Mouse (Mus musculus): Measurements from ENCODE around the gene Gtf2h5. TPM values are rescaled to one million over a fixed set of nuclear protein-coding genes. Genes with fewer than 3 reads are reported as not detected.

Gtf2h5 gene
- 183 and 184 TPM in 2 replicates for polyA plus RNA-seq (2014; fragmentation: Nextera tagmentation; extraction: Ambion mirVana)

DNA sequence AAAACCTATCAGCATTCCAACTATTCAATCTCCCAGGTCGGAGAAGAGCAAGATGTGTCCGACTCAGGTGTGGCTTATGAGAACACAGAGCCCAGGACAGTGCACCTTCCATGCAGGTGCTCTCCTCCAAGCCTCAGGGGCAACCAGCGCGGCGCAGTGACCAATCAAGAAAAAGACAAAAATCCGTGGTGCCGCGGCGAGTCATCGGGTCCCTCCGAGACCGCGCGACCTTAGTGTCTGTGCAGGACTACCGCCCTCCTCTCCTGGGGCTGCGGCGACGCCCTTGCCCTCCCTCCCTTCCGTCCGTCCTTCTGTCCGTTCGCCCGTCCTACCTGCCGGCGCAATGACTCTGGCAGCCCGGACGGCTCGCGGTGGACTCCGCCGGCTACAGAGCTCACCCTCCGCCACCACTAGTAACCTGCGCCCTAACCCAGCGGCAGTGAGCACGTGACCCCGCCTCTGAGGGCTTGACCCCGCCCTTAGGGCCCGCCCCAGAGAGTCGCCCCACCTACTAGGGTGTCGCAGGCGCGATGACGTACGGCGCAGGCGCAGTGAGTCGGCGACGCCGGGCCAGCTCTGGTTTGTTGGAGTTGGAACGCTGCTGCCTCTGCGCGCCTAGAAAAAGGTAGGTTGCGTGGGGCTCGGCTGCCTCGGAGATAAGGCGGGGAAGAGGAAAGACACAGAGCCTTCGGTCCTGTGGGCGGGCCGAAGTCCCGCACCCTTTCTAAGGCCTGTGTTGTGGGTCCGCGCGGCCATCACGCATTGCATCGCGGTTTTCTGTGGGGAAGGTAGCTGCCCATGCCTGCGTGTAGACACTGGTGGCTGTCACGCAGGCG, at the start of gene Gtf2h5, which contains the start of gene Serac1:
Gene Gtf2h5 (plus strand): TSS at position 500 of the 836 bp plus-strand sequence.
Gene Serac1 (minus strand): TSS at position 455 of the 836 bp plus-strand sequence.
- no peak for TF ChIP-seq CTCF (IDR thresholded peaks at IDR 0.05; ENCODE audit: low read depth)
- peaks cover 21% of the 10 kb centered on the region for H3K36me3 ChIP-seq (ENCODE audit: insufficient read depth)
- peak; percentile 98 for ATAC-seq (ENCODE audit: insufficient read depth)

DNA sequence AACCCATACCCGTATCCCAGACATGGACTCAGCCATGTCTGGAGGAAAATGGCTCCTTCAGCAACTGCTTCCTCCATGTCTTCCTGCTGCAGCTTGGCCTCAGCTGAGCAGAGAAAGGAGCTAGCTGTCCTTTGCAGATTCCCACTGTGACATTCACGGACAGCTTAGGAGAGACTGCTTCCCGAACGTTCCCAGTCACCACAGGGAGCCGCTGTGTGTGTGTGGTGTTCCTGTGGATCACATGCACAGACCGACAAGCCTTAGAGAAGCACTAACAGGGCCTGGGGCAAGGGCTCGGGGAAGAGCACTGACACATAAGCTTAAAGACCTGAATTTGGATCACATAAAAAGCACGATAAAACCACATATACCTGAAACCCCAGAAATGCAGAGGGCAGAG, 43.9 kb upstream of the Gtf2h5 start:
- Histone ChIP-seq H3K4me2 (no peak overlapping the region), H3K9me3 (ENCODE audit: low read depth, low read length) (no peaks in the 10 kb centered on the region), H3K4me3 (ENCODE audit: low read depth, low read length) (no peak overlapping the region), H3K36me3 (ENCODE audit: insufficient read depth) (no peaks in the 10 kb centered on the region), H3K9ac (no peak overlapping the region), H3K27me3 (ENCODE audit: insufficient read depth, low read length) (no peaks in the 10 kb centered on the region), H3K27ac (ENCODE audit: low read depth) (no peak overlapping the region), H3K4me1 (ENCODE audit: insufficient read depth) (no peaks in the 10 kb centered on the region)
- DNase-seq: no peak
- no peak for ATAC-seq (ENCODE audit: insufficient read depth)
- 55% methylated on average over 8 of the region's 8 CpGs for WGBS
- no peak for TF ChIP-seq CTCF (IDR thresholded peaks at IDR 0.05; ENCODE audit: low read depth)

More for the DNA sequence above, at the start of gene Gtf2h5, which contains the start of gene Serac1:
- H3K9ac ChIP-seq: peak within 1 kb of the TSS; percentile 93
- DNase-seq: peak; percentile 98
- H3K9me3 ChIP-seq (ENCODE audit: low read depth, low read length): no peaks in the 10 kb centered on the region
- H3K4me1 ChIP-seq (ENCODE audit: insufficient read depth): no peaks in the 10 kb centered on the region
- no peaks in the 10 kb centered on the region for H3K27me3 ChIP-seq (ENCODE audit: insufficient read depth, low read length)
- WGBS: under 1% methylated on average over 70 of the region's 70 CpGs
- peak within 1 kb of the TSS; percentile 91 for H3K27ac ChIP-seq (ENCODE audit: low read depth)
- H3K4me2 ChIP-seq: peak within 1 kb of the TSS; percentile 87
- peak within 1 kb of the TSS; percentile 83 for H3K4me3 ChIP-seq (ENCODE audit: low read depth, low read length)

DNA sequence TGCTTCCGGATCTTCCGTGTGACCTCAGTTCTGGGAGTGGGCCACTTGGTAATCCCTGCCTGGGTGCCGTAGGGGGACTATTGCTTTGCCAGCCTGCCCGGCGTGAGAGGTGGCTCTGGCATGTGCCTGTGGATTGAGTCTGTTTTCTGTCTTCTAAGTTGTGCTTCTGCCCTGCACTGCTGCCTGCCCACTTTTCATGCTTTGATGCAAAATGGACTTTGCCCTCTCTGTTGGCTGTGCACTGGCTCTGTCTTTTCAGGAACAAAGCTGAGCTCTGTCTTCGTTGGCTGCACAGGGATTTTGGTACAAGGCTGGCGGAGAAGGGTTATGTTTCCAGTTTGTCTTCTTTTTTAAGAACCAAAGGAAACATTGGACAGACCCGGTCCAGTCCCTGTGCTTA, 43.1 kb upstream of the Gtf2h5 start:
- DNase-seq (no peak), ATAC-seq (ENCODE audit: insufficient read depth) (no peak)
- Histone ChIP-seq H3K4me2 (no peak overlapping the region), H3K9ac (no peak overlapping the region), H3K36me3 (ENCODE audit: insufficient read depth) (no peaks in the 10 kb centered on the region), H3K4me3 (ENCODE audit: low read depth, low read length) (no peak overlapping the region), H3K9me3 (ENCODE audit: low read depth, low read length) (no peaks in the 10 kb centered on the region), H3K27me3 (ENCODE audit: insufficient read depth, low read length) (no peaks in the 10 kb centered on the region), H3K27ac (ENCODE audit: low read depth) (no peak overlapping the region), H3K4me1 (ENCODE audit: insufficient read depth) (no peaks in the 10 kb centered on the region)
- no peak for TF ChIP-seq CTCF (IDR thresholded peaks at IDR 0.05; ENCODE audit: low read depth)
- WGBS: 89% methylated on average over 8 of the region's 8 CpGs

DNA sequence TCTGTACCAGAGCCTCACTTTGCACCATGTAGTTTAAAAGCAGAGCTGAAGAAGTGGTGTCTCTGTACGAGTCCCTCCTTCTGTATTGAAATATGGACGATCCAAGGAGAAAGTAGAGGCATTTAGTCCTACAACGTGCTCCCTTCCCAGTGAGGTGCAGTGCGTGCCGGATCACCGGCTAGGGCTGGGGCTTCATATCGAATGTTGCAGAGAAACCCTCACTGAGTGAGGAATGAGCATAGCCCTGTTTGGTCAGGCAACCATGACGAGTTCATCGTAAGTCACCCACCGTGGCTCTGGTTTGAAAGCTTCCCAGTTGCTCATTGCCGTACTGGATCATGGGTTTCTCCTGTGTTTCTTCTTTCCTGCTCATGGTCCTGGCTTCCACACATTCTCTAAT, 42.7 kb upstream of the Gtf2h5 start:
- no peaks in the 10 kb centered on the region for H3K27me3 ChIP-seq (ENCODE audit: insufficient read depth, low read length)
- DNase-seq: no peak
- TF ChIP-seq CTCF (IDR thresholded peaks at IDR 0.05; ENCODE audit: low read depth): no peak
- H3K4me2 ChIP-seq: no peak overlapping the region
- H3K4me3 ChIP-seq (ENCODE audit: low read depth, low read length): no peak overlapping the region
- H3K9ac ChIP-seq: no peak overlapping the region
- H3K27ac ChIP-seq (ENCODE audit: low read depth): no peak overlapping the region
- no peaks in the 10 kb centered on the region for H3K4me1 ChIP-seq (ENCODE audit: insufficient read depth)
- no peaks in the 10 kb centered on the region for H3K36me3 ChIP-seq (ENCODE audit: insufficient read depth)
- WGBS: 90% methylated on average over 11 of the region's 11 CpGs
- H3K9me3 ChIP-seq (ENCODE audit: low read depth, low read length): no peaks in the 10 kb centered on the region
- ATAC-seq (ENCODE audit: insufficient read depth): no peak

DNA sequence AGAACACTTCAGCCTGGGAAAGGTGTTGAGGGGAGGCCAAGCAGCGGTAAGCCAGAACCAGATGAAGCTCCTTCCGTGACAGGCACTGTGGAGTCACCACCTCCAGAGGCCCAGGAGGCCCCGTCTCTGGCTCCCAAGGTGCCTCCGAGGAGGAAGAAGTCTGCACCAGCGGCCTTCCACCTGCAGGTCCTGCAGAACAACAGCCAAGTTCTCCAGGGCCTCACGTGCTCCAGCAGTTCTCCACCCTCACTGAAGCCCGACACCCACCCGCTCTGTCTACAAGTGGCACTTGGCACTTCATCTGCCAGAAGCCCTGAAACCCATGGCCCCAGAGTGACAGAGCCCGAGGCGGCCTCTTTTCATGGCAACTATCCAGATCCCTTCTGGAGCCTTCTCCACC, 42.1 kb upstream of the Gtf2h5 start:
- H3K4me3 ChIP-seq (ENCODE audit: low read depth, low read length): no peak overlapping the region
- no peaks in the 10 kb centered on the region for H3K36me3 ChIP-seq (ENCODE audit: insufficient read depth)
- no peak for TF ChIP-seq CTCF (IDR thresholded peaks at IDR 0.05; ENCODE audit: low read depth)
- no peak overlapping the region for H3K27ac ChIP-seq (ENCODE audit: low read depth)
- H3K9ac ChIP-seq: no peak overlapping the region
- no peak overlapping the region for H3K4me2 ChIP-seq
- H3K27me3 ChIP-seq (ENCODE audit: insufficient read depth, low read length): no peaks in the 10 kb centered on the region
- DNase-seq: no peak
- no peak for ATAC-seq (ENCODE audit: insufficient read depth)
- 76% methylated on average over 10 of the region's 10 CpGs for WGBS
- H3K9me3 ChIP-seq (ENCODE audit: low read depth, low read length): no peaks in the 10 kb centered on the region
- no peaks in the 10 kb centered on the region for H3K4me1 ChIP-seq (ENCODE audit: insufficient read depth)

DNA sequence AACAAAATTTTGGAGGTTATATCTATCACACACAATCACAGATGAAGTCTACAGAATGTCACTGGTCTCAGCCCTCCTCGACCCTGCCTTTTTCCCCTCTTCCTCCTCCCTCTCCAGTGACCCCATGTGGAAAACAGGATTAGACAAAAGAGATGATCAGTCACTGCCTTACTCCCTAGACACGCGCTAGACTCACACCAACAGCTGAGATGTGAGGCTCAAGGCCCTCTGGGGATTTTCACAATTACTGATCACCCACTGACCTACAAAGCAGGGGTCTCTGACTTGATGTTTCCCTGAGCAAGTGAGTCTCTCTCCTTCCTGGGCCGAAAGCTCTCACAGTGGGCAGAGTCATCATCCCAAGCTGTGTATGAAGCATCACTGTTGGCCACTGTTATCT, 26.8 kb upstream of the Gtf2h5 start:
- Histone ChIP-seq H3K4me3 (ENCODE audit: low read depth, low read length) (no peak overlapping the region), H3K36me3 (ENCODE audit: insufficient read depth) (peaks cover 4% of the 10 kb centered on the region; the same call in 1 of the 2 replicates), H3K9ac (no peak overlapping the region), H3K4me1 (ENCODE audit: insufficient read depth) (no peaks in the 10 kb centered on the region), H3K9me3 (ENCODE audit: low read depth, low read length) (no peaks in the 10 kb centered on the region), H3K27ac (ENCODE audit: low read depth) (no peak overlapping the region), H3K4me2 (no peak overlapping the region), H3K27me3 (ENCODE audit: insufficient read depth, low read length) (no peaks in the 10 kb centered on the region)
- 71% methylated on average over 4 of the region's 4 CpGs for WGBS
- TF ChIP-seq CTCF (IDR thresholded peaks at IDR 0.05; ENCODE audit: low read depth): no peak
- DNase-seq (no peak), ATAC-seq (ENCODE audit: insufficient read depth) (no peak)

DNA sequence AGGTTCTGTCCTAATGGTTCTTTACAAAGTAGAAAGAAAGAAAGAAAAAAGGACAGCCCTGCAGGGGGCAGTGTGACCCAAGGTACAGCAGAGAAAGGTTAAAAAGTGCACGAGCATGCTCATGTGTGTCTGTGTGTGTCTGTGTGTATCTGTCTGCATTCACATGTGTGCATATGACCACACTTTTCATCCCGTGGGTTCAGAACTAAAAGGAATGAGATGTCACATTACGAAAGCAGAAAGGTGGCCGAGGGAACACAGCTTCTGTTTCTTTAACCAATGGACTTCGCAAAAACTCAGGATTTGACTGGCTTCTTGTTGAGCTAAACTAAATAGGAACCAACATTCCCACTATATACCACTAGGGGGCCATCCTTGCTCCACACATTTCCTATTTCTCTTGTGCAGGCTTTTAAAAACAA, 24.6 kb upstream of the Gtf2h5 start:
- Histone ChIP-seq H3K9ac (no peak overlapping the region), H3K27ac (ENCODE audit: low read depth) (no peak overlapping the region), H3K4me1 (ENCODE audit: insufficient read depth) (no peaks in the 10 kb centered on the region), H3K36me3 (ENCODE audit: insufficient read depth) (peaks cover 4% of the 10 kb centered on the region; the same call in 1 of the 2 replicates), H3K27me3 (ENCODE audit: insufficient read depth, low read length) (no peaks in the 10 kb centered on the region), H3K4me2 (0 out of 2 replicates have a peak overlapping the region, but pooled peaks have one; percentile 13), H3K9me3 (ENCODE audit: low read depth, low read length) (no peaks in the 10 kb centered on the region), H3K4me3 (ENCODE audit: low read depth, low read length) (no peak overlapping the region)
- WGBS: 22% methylated on average over 5 of the region's 5 CpGs
- no peak for ATAC-seq (ENCODE audit: insufficient read depth)
- peak; percentile 59 for TF ChIP-seq CTCF (IDR thresholded peaks at IDR 0.05; ENCODE audit: low read depth)
- DNase-seq: peak; percentile 84
